Mouse (Mus musculus) cerebellum, adult 9-10 months (tissue): Measurements from ENCODE around the gene Btbd11.
A peak's percentile ranks its signal among the peaks of the same experiment; 100 is the strongest.

ENCODE experiments used
- DNase-seq: peaks from one replicate; pipeline ENCODE4 v3.0.0; 2022

Gene Btbd11

DNA sequence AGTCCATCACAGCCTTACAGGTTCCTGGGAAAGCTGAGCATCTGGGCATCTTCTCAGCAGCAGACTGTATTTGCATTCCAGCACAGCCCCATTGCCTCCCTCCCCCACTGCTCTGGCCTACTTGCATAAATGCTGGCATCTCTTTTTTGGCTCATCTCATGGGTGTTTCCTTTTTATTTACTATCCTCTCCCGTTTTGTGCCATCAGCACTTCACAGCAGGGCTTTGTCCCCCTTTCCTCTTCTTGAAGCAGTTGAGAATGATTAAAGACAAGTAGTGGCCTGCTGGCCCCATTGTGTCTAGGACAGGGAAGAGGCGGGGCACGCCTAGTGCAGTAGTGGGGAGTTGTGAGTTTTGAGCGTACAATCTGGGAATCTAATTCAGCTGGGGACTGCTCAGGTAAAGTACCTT lies 95.5 kb downstream of the Btbd11 start:
- DNase-seq, result peak; percentile 34

GRCm38 (mm10) chr10:85482480-85482879 lies 95.9 kb downstream of the Btbd11 start:
- no peak for DNase-seq

DNA sequence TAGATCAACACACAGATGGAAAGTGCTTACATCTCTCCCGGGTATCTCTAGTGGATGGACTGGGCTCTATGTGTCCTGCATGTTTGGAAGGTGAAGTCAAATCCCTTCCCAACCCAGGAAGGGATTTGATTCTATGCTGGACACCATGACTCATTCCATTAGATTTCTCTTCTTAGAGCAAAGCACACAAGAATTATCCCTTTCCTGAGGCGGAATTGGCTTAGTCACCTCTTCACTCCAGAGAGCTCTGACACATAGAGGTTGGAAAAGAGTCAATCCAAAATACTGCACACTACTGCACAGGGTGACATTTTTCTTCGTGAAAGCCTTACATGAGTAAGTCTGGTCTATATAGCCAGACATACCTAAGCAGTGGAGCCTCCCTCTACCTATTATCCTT lies 99.8 kb downstream of the Btbd11 start:
- DNase-seq, result no peak

DNA sequence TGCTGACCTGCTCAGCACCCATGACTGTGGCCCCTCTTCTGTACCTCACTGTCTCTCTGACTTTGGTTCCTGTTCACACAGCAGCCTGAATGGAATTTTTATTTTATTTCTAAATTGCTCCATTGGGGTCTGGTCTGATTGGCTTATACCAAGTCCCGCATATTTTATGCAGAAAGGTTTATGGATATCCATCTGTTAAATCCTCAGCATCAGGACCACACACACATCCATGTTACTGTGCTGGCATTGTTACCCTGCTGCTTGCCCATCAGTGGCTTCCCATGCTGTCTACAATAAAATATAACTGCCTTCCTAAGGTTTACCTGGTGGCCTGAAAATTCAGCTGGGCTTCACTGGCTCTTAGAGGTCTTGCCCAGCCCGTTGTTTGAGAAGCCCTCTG lies 106.0 kb downstream of the Btbd11 start:
- DNase-seq, result no peak

DNA sequence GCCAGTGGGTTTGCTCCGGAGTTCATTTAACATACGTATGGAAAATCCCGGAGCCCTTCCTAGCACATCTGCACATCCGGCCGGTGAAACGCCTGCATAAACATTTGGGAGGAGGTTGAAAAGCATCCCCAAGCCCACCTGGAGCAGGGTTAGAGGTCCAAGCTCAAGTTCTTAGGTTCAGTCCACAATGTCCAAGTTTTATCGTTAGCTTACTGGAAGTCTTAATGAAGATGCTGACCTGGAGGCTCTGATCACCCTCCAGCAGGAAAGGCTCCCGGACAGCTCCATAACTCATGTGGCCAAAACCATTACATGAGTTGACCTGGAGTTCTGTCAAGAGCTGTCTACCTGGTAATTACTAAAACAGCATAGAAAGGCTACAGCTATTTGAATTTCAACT lies 109.7 kb downstream of the Btbd11 start:
- DNase-seq, result no peak

DNA sequence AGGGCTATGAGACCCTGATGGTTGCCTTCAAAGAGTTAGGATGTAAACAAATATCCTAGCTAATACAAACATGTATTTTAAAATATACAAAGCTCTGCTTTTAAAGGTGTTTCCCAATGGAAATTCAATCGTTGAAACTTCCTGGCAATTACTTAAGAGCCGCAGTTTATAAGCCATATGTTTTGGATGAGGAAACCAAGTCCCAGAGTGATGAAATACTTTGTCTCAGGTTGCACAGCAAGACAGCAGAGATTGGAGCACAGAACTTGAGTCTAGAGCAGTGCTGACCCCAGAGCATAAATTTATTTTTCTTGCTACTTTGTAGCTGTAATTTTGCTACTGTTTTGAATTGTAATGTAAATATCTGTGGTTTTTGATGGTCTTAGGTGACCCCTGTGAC lies 110.4 kb downstream of the Btbd11 start:
- DNase-seq, result no peak

GRCm38 (mm10) chr10:85497931-85498330 lies 111.3 kb downstream of the Btbd11 start:
- DNase-seq, result no peak

- no peak for DNase-seq
Measured at GRCm38 (mm10) chr10:85500573-85501155, 114.0 kb downstream of the Btbd11 start.

DNA sequence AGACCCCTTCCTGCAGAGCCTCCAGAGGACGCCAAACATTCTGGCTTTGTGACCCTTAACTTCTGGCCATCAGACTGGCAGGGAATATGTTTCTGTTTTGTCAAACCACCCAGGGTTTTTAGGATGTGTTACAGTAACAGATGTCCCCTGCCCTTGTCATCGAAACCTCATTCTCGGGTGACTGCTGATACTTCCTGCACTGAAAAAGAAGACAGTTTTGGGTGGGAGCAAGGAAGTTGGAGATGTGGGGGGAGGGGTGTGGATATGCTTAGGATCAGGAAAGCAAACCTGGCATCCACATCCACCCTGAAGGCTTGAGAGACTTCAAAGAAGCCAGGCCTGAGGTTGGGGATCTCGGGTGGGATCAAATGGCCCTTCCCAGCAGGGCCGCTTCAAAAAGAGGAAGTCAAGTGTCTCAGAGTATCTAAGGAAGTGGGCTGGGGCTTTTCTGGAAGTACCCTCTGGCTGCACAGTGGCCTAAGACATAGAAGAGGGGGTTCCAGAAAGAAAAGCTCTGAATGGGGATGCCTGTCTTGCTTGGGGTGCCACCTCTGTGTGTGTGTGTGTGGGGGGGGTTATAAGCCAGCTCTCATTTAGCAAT lies 115.5 kb downstream of the Btbd11 start:
- DNase-seq, result no peak

- no peak for DNase-seq
Measured at GRCm38 (mm10) chr10:85502656-85503055, 116.0 kb downstream of the Btbd11 start.

GRCm38 (mm10) chr10:85503453-85503852 lies 116.8 kb downstream of the Btbd11 start:
- DNase-seq, result no peak

- DNase-seq, result no peak
Measured at GRCm38 (mm10) chr10:85507270-85508050, 120.8 kb downstream of the Btbd11 start.

- no peak for DNase-seq
Measured at GRCm38 (mm10) chr10:85508193-85508794, 121.7 kb downstream of the Btbd11 start.

GRCm38 (mm10) chr10:85509000-85509399 lies 122.4 kb downstream of the Btbd11 start:
- DNase-seq, result no peak

DNA sequence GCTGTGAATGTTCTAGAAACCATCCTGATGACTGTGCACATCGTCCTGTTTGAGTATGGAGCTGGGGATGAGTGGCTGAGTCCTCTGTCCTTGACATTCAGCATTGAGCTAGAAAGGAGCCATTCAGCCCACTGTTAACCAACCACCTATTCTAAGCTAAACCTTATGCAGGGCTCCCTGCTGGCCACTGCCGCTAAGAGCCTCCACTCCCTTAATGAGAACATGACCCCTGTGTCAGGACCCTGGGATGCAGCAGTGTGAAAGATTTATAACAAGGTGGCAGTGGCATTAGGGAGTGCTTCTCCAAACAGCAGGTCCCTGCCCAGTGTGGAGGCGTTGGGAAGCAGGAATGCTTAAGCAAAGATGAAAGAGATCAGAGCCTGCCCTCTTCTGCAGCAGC lies 123.7 kb downstream of the Btbd11 start:
- no peak for DNase-seq

- no peak for DNase-seq
Measured at GRCm38 (mm10) chr10:85512808-85513207, 126.2 kb downstream of the Btbd11 start.

- DNase-seq, result no peak
Measured at GRCm38 (mm10) chr10:85517223-85518110, 130.9 kb downstream of the Btbd11 start.

- DNase-seq, result no peak
Measured at GRCm38 (mm10) chr10:85518111-85518409, 131.4 kb downstream of the Btbd11 start.

- DNase-seq, result no peak
Measured at GRCm38 (mm10) chr10:85522220-85522760, 135.7 kb downstream of the Btbd11 start.

- DNase-seq, result no peak
Measured at GRCm38 (mm10) chr10:85525267-85526015, 138.8 kb downstream of the Btbd11 start.

GRCm38 (mm10) chr10:85526657-85527056 lies 140.0 kb downstream of the Btbd11 start:
- no peak for DNase-seq

DNA sequence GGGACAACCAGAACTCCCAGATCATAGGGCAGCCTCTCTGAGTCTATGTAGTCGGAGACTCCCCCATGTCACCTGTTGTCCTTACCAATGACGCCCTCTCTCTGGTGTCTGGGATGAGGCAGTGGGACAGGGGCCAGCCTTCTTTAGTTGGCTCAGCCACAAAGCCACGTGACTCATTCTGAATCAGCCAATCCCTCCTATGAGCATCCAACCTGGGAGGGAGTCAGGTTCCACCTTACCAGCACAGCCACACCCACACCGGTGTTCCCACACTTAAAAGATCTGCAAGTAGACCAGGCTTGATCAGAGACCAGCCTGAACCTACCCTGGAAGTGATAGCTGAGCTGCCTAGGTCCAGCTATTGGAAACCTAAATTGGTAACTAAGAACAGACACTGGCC lies 141.1 kb downstream of the Btbd11 start:
- no peak for DNase-seq
